Mouse (Mus musculus) ovary, postnatal 14 days (tissue): ENCODE measurements around the gene Hist2h3c2.

Source experiments
- DNase-seq: peaks from one replicate; pipeline ENCODE4 v3.0.0; 2022; ENCODE audit warnings: low spot score

The Hist2h3c2 gene

DNA sequence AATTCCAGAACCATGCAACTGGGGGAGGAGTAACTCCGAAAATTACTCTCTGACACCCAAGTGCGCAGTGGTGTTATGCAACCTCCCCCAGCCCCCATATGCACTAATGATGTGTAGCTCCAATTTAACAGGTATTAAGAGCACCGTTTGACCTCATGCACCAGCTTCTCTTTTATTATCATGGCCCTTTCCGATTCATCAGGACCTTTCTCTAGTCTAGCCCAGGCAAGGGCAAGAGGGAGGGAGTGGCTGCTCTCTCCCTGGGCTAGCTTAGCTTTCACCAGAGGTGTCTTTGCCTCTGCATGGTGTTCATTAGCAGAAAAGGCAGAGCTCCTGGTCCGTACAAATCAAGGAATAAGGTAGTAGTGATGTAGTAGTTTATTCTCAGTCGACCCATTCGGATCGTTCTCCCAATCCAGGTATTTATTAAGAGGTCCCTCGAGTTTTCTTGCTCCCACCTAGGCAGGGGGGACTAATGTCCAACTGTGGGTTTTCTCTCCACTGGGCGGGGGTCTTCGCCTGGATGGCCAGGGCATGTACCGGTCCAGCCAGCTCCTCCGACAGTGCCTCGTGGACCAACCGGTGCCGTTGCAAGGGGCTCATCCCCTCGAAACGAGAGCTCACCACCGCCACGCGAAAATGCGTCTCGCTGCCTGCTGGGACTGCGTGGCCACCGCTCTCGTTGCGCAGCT, 42.3 kb downstream of the Hist2h3c2 start:
- DNase-seq = no peak

DNA sequence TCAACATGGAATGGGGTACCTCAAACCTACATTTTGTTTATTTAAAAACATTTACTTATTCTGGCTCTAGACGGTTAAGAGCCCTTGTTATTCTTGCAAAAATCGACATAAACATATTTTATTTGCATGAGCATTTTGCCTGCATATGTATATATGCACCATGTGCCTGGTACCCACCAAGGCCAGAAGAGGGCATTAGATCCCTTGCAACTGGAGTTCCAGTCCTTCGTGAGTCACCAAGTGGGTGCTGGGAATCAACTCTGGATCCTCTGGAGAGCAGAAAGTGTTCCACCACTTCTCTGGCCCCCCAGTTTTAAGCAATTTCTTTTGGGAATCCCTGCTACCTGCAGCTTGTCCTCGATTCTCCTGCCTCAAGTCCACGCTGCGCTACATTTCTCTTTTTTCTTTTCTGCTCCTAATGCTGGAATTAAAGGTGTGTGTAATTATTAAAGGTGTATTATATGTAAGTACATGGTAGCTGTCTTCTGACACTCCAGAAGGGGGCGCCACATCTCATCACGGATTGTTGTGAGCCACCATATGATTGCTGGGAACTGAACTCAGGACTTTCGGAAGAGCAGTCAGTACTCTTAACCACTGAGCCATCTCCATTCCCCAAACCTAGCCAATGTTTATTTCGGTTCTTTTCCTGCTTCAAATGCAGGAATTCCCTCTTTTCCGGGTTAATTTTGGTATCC, 43.2 kb downstream of the Hist2h3c2 start:
- no peak for DNase-seq

DNA sequence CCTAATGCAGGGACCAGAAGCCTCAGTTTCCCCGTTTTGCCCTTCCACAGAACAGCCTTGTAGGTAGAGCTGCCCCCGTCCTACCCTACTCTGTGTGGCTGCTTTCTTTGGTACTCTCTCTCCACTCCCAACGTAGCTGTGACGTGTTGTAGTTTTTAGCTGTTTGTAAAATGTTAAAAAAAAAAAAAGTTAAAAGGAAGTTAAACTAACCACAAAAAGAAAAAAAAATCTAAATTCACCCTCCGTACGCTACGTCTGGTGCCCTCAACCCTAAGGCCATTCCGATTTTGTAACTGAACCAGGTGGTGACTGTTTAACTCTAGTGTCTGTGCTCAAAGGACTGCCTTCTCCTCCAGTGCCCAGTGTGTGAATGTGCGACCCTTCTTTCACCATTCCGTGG, 44.0 kb downstream of the Hist2h3c2 start:
- DNase-seq = no peak

DNA sequence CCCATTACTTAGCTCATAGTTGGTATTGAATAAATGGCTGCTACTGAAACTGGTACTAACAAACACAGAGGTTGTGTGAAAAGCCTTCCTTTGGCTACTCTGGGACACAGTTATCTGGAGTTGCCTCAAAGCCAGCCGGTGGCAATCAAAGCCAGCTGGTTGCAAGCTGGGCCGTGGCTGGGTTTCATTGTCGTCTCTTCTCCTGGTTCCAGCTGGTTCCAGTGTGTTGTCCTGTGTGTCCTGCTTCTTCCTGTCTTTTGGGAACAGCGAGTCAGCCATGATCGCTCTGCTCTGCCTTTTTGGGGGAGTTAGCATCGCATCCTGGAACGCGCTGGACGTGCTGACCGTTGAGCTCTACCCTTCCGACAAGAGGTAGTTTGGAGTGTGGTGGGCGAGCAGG, 46.0 kb downstream of the Hist2h3c2 start:
- DNase-seq = no peak
